Mouse (Mus musculus) heart, adult 2 months (tissue): ENCODE data around the gene Tank. TPM values are rescaled to one million over a fixed set of nuclear protein-coding genes. Genes with fewer than 3 reads are reported as not detected.

ENCODE experiments used
- DNase-seq, 2 experiments: peaks; one replicate each; pipeline ENCODE4 v3.0.0; 2021
- H3K27ac ChIP-seq: fragments of 200-600 bp; 2 replicates; pipeline ENCODE4 v1.8.1; 2022
- H3K27me3 ChIP-seq: fragments of 200-500 bp; 2 replicates; pipeline ENCODE4 v1.6.1; 2012; ENCODE audit warnings: mild to moderate bottlenecking, low read length, inconsistent platforms, mixed read lengths; ENCODE audit not compliant: control insufficient read depth, insufficient read depth
- H3K36me3 ChIP-seq: fragments of 200-500 bp; 2 replicates; pipeline ENCODE4 v1.6.1; 2012; ENCODE audit warnings: low read length, inconsistent platforms; ENCODE audit not compliant: control insufficient read depth, insufficient read depth
- H3K4me1 ChIP-seq: fragments of 200-500 bp; 2 replicates; pipeline ENCODE4 v1.6.1; 2011; ENCODE audit warnings: low read length; ENCODE audit not compliant: control insufficient read depth, insufficient read depth
- H3K4me3 ChIP-seq: fragments of 200-600 bp; 2 replicates; pipeline ENCODE4 v1.8.1; 2022
- H3K79me2 ChIP-seq: fragments of 200-500 bp; replicated peaks from 2 replicates; pipeline ENCODE4 v1.6.1; 2012; ENCODE audit warnings: mild to moderate bottlenecking, inconsistent platforms, low read length, moderate library complexity, mixed read lengths; ENCODE audit not compliant: control insufficient read depth, insufficient read depth
- H3K9ac ChIP-seq: fragments of 200-500 bp; 2 replicates; pipeline ENCODE4 v1.6.1; 2012; ENCODE audit warnings: low read depth, mild to moderate bottlenecking, control low read depth, inconsistent platforms, low read length, mixed read lengths
- CTCF ChIP-seq: fragments of 200-600 bp; IDR thresholded peaks from 2 replicates; pipeline ENCODE4 v1.8.1; 2022; ENCODE audit warnings: antibody characterized with exemption, mild to moderate bottlenecking, moderate library complexity
- EP300 ChIP-seq: fragments of 200-500 bp; IDR thresholded peaks from 2 replicates; pipeline ENCODE4 v1.6.1; 2011; ENCODE audit warnings: low read depth, low read length, control low read depth; ENCODE audit not compliant: insufficient read depth
- POLR2A ChIP-seq: fragments of 200-500 bp; IDR thresholded peaks from 2 replicates; pipeline ENCODE4 v1.6.1; 2011; ENCODE audit warnings: mild to moderate bottlenecking, low read depth, low read length, control low read depth; ENCODE audit not compliant: insufficient read depth
- WGBS: fragments of 180-500 bp; shearing (Covaris S2); methylation state at CpG from one replicate; pipeline ENCODE4 v1.1.7; 2018; 5-methylcytosine and 5-hydroxymethylcytosine counted together
- intact Hi-C: fragments of 180-260 bp; cut with DNase I; formaldehyde crosslinking; loops from one replicate; pipeline ENCODE4 v1.15.1; 2025
- polyA plus RNA-seq: library from polyadenylated mRNA; depleted of rRNA; stranded (reverse); fragments of >200 nt; gene quantifications from 2 replicates; pipeline ENCODE4 v1.2.3, GENCODE M21; 2012
- total RNA-seq, 2 experiments: library from RNA; stranded (reverse); gene quantifications; 2 replicates each; pipeline ENCODE4 v1.2.3; 2021

The Tank gene
- total and polyA plus RNA-seq, 3 experiments, result 6.2 to 19.9 (median 18.7) TPM

- H3K4me1 ChIP-seq, result peaks cover 3% of the 10 kb centered on the region
- no peaks in the 10 kb centered on the region for H3K27me3 ChIP-seq
- no peak overlapping the region for H3K27ac ChIP-seq
- no peak overlapping the region for H3K9ac ChIP-seq
- intact Hi-C loops, result no loop called here
- TF ChIP-seq EP300 (no peak), CTCF (no peak), POLR2A (no peak)
- H3K36me3 ChIP-seq, result peaks cover 5% of the 10 kb centered on the region
- 90% methylated on average over 1 of the region's 1 CpGs for WGBS
- no peak overlapping the region for H3K4me3 ChIP-seq
- no peaks in the 10 kb centered on the region for H3K79me2 ChIP-seq
- no peak for DNase-seq
These were observed 56.7 kb downstream of the Tank start for GRCm38 (mm10) chr2:61635099-61635498.

DNA sequence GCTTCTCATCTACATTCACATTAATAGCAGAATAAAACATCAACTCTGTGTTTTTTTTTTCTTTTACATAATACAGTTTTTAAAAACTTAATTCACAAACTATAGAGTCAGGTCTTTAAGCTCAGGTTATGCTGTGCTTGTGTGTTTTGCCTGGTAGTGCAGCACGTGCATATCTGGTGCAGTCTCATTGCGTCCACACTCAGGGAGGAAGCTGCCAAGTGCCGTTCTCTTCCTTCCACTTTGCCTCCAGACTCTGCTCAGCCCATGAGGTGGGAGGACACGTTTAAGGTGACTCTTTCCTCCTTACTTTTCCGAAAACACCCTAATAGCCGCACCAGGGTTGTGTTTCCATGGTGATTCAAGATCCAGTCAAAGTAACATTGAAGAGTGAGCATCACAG, 59.8 kb downstream of the Tank start:
- no peaks in the 10 kb centered on the region for H3K79me2 ChIP-seq
- H3K27ac ChIP-seq, result no peak overlapping the region
- H3K4me1 ChIP-seq, result no peaks in the 10 kb centered on the region; the same call in 1 of the 2 replicates
- intact Hi-C loops, result no loop called here
- H3K36me3 ChIP-seq, result no peaks in the 10 kb centered on the region
- WGBS, result 60% methylated on average over 6 of the region's 6 CpGs
- no peak for TF ChIP-seq CTCF
- TF ChIP-seq POLR2A, result no peak
- no peak for TF ChIP-seq EP300
- DNase-seq, result no peak
- no peak overlapping the region for H3K9ac ChIP-seq
- H3K4me3 ChIP-seq, result no peak overlapping the region
- H3K27me3 ChIP-seq, result no peaks in the 10 kb centered on the region

- intact Hi-C loops, result loop anchor here (10.0 kb wide), 2 partner anchors 322 to 642 kb away; no protein-coding TSS in a partner anchor
- Histone ChIP-seq H3K36me3 (peaks cover 2% of the 10 kb centered on the region; the same call in 1 of the 2 replicates), H3K27ac (no peak overlapping the region), H3K79me2 (no peaks in the 10 kb centered on the region), H3K4me3 (no peak overlapping the region), H3K9ac (no peak overlapping the region), H3K27me3 (no peaks in the 10 kb centered on the region), H3K4me1 (no peaks in the 10 kb centered on the region; the same call in 1 of the 2 replicates)
- no peak for DNase-seq
- 58% methylated on average over 6 of the region's 6 CpGs for WGBS
- TF ChIP-seq CTCF (peak; percentile 89), POLR2A (no peak)
These were observed 64.3 kb downstream of the Tank start for GRCm38 (mm10) chr2:61642452-61643368.

DNA sequence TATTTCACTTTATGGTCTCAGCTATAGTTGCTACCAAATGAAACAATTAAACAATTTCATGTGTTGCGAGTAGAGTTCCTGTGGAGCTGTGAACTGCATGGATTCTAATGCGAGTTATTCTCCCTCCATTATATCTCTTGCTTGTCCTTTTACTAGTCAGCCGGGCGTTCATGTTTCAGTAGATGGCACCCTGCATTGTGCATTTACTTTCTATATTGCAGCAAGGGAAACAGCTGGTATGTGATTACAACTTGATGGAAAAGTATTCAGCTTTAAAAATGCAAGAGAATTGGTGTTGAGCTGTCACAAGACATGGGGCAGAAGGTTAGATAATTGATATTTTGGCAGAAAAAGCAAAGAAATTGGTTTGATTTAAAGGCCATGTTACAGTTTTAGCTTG, 72.8 kb downstream of the Tank start:
- Histone ChIP-seq H3K9ac (no peak overlapping the region), H3K79me2 (no peaks in the 10 kb centered on the region), H3K4me1 (no peaks in the 10 kb centered on the region; the same call in none of the 2 replicates), H3K36me3 (peaks cover 3% of the 10 kb centered on the region; the same call in 1 of the 2 replicates), H3K27ac (no peak overlapping the region), H3K4me3 (no peak overlapping the region), H3K27me3 (no peaks in the 10 kb centered on the region)
- intact Hi-C loops, result no loop called here
- TF ChIP-seq POLR2A, result no peak
- TF ChIP-seq CTCF, result no peak
- WGBS, result 88% methylated on average over 4 of the region's 4 CpGs
- DNase-seq, result no peak

- H3K4me1 ChIP-seq, result no peaks in the 10 kb centered on the region; the same call in none of the 2 replicates
- peaks cover 3% of the 10 kb centered on the region; the same call in 1 of the 2 replicates for H3K36me3 ChIP-seq
- no peak for TF ChIP-seq EP300
- TF ChIP-seq CTCF, result no peak
- no peak for TF ChIP-seq POLR2A
- 97% methylated on average over 3 of the region's 3 CpGs for WGBS
- intact Hi-C loops, result no loop called here
- no peaks in the 10 kb centered on the region for H3K79me2 ChIP-seq
- no peaks in the 10 kb centered on the region for H3K27me3 ChIP-seq
- no peak overlapping the region for H3K27ac ChIP-seq
- H3K9ac ChIP-seq, result no peak overlapping the region
- no peak for DNase-seq
- no peak overlapping the region for H3K4me3 ChIP-seq
These were observed 73.3 kb downstream of the Tank start for GRCm38 (mm10) chr2:61651640-61652039.

- intact Hi-C loops, result no loop called here
- WGBS, result 56% methylated on average over 12 of the region's 12 CpGs
- H3K27me3 ChIP-seq, result no peaks in the 10 kb centered on the region
- no peak for DNase-seq
- no peak overlapping the region; the same call in 1 of the 2 replicates for H3K4me3 ChIP-seq
- no peak overlapping the region for H3K27ac ChIP-seq
- TF ChIP-seq EP300 (no peak), POLR2A (no peak), CTCF (no peak)
- H3K4me1 ChIP-seq, result no peaks in the 10 kb centered on the region; the same call in 1 of the 2 replicates
- no peak overlapping the region for H3K9ac ChIP-seq
- no peaks in the 10 kb centered on the region for H3K36me3 ChIP-seq
- H3K79me2 ChIP-seq, result no peaks in the 10 kb centered on the region
These were observed 76.6 kb downstream of the Tank start for GRCm38 (mm10) chr2:61655046-61655381.
